Mouse (Mus musculus): Measurements from ENCODE around the gene Arl15.

Gene Arl15

GRCm38 (mm10) chr13:113939097-113939496, 144.8 kb downstream of the Arl15 start:
- no peak for DNase-seq

GRCm38 (mm10) chr13:113939681-113940080, 145.4 kb downstream of the Arl15 start:
- DNase-seq = no peak

GRCm38 (mm10) chr13:113940151-113940550, 145.8 kb downstream of the Arl15 start:
- no peak for DNase-seq

- no peak for DNase-seq
Measured at GRCm38 (mm10) chr13:113941943-113942342, 147.6 kb downstream of the Arl15 start.

- DNase-seq = peak; percentile 18
Measured at GRCm38 (mm10) chr13:113947546-113947945, 153.2 kb downstream of the Arl15 start.

- DNase-seq = peak; percentile 11
Measured at GRCm38 (mm10) chr13:113949708-113950107, 155.4 kb downstream of the Arl15 start.

GRCm38 (mm10) chr13:113950131-113950530, 155.8 kb downstream of the Arl15 start:
- peak; percentile 11 for DNase-seq

- DNase-seq = no peak
Measured at GRCm38 (mm10) chr13:113957438-113957837, 163.1 kb downstream of the Arl15 start.

- no peak for DNase-seq
Measured at GRCm38 (mm10) chr13:113964945-113965344, 170.6 kb downstream of the Arl15 start.

GRCm38 (mm10) chr13:113970706-113971105, 176.4 kb downstream of the Arl15 start:
- DNase-seq = peak; percentile 59

GRCm38 (mm10) chr13:113972401-113972800, 178.1 kb downstream of the Arl15 start:
- DNase-seq = no peak

GRCm38 (mm10) chr13:113974866-113975265, 180.6 kb downstream of the Arl15 start:
- no peak for DNase-seq

- DNase-seq = no peak
Measured at GRCm38 (mm10) chr13:113975722-113976121, 181.4 kb downstream of the Arl15 start.

- DNase-seq = no peak
Measured at GRCm38 (mm10) chr13:113976936-113977335, 182.6 kb downstream of the Arl15 start.

GRCm38 (mm10) chr13:113980739-113981460, 186.6 kb downstream of the Arl15 start:
- DNase-seq = no peak

- no peak for DNase-seq
Measured at GRCm38 (mm10) chr13:113981461-113982000, 187.2 kb downstream of the Arl15 start.

- DNase-seq = peak; percentile 14
Measured at GRCm38 (mm10) chr13:113983633-113984032, 189.3 kb downstream of the Arl15 start.

GRCm38 (mm10) chr13:113984491-113984890, 190.2 kb downstream of the Arl15 start:
- no peak for DNase-seq

- DNase-seq = peak; percentile 47
Measured at GRCm38 (mm10) chr13:113986864-113987562, 192.7 kb downstream of the Arl15 start.

GRCm38 (mm10) chr13:113990247-113990646, 195.9 kb downstream of the Arl15 start:
- no peak for DNase-seq

GRCm38 (mm10) chr13:113990701-113991100, 196.4 kb downstream of the Arl15 start:
- no peak for DNase-seq

GRCm38 (mm10) chr13:113993066-113993465, 198.8 kb downstream of the Arl15 start:
- DNase-seq = no peak

GRCm38 (mm10) chr13:113994586-113994985, 200.3 kb downstream of the Arl15 start:
- peak; percentile 7 for DNase-seq
